Mouse (Mus musculus) testis, adult 2 months (tissue): Measurements from ENCODE around the gene Thbs3. TPM values are rescaled to one million over a fixed set of nuclear protein-coding genes. Genes with fewer than 3 reads are reported as not detected.

Experiments
- H3K27ac ChIP-seq: fragments of 200-500 bp; 2 replicates; pipeline ENCODE4 v1.5.1; 2012; ENCODE audit warnings: low read depth, low read length; ENCODE audit not compliant: control insufficient read depth, insufficient read depth
- H3K27me3 ChIP-seq: fragments of 200-500 bp; 2 replicates; pipeline ENCODE4 v1.6.1; 2012; ENCODE audit warnings: mild to moderate bottlenecking, low read length, moderate library complexity; ENCODE audit not compliant: control insufficient read depth, insufficient read depth
- H3K36me3 ChIP-seq: fragments of 200-500 bp; 2 replicates; pipeline ENCODE4 v1.6.1; 2012; ENCODE audit warnings: mild to moderate bottlenecking, low read length; ENCODE audit not compliant: control insufficient read depth, insufficient read depth
- H3K4me1 ChIP-seq: fragments of 200-500 bp; 2 replicates; pipeline ENCODE4 v1.6.1; 2012; ENCODE audit warnings: low read length; ENCODE audit not compliant: control insufficient read depth, insufficient read depth
- H3K4me3 ChIP-seq: fragments of 200-500 bp; 2 replicates; pipeline ENCODE4 v1.5.1; 2012; ENCODE audit warnings: low read depth, mild to moderate bottlenecking, low read length, moderate library complexity, mixed read lengths; ENCODE audit not compliant: control insufficient read depth
- CTCF ChIP-seq: fragments of 200-500 bp; IDR thresholded peaks from 2 replicates; pipeline ENCODE4 v1.5.1; 2012; ENCODE audit warnings: low read depth, mild to moderate bottlenecking, inconsistent platforms, low read length, moderate library complexity; ENCODE audit not compliant: control insufficient read depth, insufficient read depth, insufficient replicate concordance
- POLR2A ChIP-seq: fragments of 200-500 bp; IDR thresholded peaks from 2 replicates; pipeline ENCODE4 v1.6.1; 2012; ENCODE audit warnings: low read depth, mild to moderate bottlenecking, inconsistent platforms, low read length, moderate library complexity; ENCODE audit not compliant: control insufficient read depth
- polyA plus RNA-seq: library from polyadenylated mRNA; depleted of rRNA; stranded (reverse); fragments of >200 nt; gene quantifications from 2 replicates; pipeline ENCODE4 v1.2.3, GENCODE M21; 2012

Thbs3 gene
- polyA plus RNA-seq, 1 experiment: 73.2 TPM

DNA sequence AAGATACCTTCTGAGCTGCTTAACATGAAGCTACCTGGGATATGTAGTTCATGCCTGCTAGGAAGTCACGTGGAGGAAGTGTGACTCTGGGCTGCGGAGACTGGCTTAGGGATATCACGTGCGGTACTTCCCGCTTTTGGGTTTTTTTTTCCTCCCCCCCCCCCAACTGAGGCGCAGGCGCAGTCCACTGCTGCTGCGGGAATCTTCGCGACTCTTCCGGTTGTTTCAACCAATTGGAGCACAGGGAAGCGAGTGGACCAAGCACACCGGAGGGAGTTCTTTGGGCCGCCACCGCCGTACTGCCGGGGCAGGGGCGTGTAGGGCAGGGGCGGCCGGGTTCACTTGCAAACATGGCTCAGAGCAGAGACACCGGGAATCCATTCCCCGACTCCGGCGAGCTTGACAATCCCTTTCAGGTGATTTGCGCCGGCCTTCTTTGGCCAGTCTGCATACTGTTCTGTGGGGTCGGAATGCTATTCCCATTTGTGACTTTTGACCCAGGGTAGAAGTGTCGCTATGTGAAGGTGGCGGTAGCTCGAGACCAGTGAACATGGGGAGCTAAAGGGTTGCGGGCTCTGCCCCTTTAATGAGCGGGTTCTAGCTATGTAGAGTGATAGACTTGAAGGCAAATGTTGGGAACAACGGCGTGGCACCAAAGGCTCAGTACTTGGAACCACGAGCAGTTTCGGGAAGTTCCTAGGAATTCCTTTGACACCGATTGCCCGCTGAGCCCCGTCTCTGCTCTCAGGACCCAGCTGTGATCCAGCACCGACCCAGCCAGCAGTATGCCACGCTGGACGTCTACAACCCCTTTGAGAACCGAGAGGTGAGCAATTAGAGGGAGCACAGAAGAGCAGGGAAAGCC, 37.5 kb upstream of the Thbs3 start, which contains the start of gene Scamp3:
TSS of gene Scamp3 (plus strand) at position 232 of the 865 bp plus-strand sequence.
- Histone ChIP-seq H3K36me3 (peaks cover 4% of the 10 kb centered on the region; the same call in 1 of the 2 replicates), H3K27me3 (no peaks in the 10 kb centered on the region), H3K4me1 (peaks cover 7% of the 10 kb centered on the region; the same call in 1 of the 2 replicates), H3K4me3 (peak within 1 kb of the TSS; percentile 84), H3K27ac (peak within 1 kb of the TSS; percentile 69)
- TF ChIP-seq POLR2A (peak; percentile 40; the same call in 1 of the 2 replicates), CTCF (no peak)

DNA sequence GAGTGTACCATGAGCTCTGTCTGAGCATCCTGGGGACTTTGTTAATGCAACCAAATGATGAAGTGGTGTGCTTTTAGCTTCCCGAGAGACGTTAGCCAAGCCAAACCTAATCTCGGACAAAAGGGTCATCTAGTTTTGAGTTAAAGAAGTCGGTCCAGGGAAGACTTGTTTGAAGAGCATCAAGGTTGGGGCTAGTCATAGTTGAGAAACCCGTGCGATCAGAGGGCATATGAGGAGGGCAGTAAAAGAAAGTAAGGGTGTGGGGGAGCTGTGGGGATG, 36.9 kb upstream of the Thbs3 start:
- Histone ChIP-seq H3K27ac (no peak overlapping the region), H3K4me3 (peak overlapping the region; percentile 84), H3K27me3 (no peaks in the 10 kb centered on the region), H3K4me1 (peaks cover 11% of the 10 kb centered on the region), H3K36me3 (peaks cover 4% of the 10 kb centered on the region; the same call in 1 of the 2 replicates)
- no peak for TF ChIP-seq CTCF
- no peak for TF ChIP-seq POLR2A

DNA sequence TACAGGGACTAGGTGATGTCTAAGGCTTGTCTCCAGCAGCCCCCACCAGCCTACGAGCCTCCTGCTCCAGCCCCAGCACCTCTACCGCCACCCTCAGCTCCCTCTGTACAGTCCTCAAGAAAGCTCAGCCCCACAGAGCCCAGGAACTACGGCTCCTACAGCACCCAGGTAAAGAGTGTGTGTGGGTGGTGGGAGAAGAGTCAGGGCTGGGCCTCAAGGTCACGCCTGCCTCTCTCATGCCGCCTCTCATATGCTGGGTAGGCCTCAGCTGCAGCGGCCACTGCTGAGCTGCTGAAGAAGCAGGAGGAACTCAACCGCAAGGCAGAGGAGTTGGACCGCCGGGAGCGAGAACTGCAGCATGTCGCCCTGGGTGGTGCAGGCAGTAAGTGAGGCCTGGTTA, 35.9 kb upstream of the Thbs3 start:
- peaks cover 12% of the 10 kb centered on the region for H3K4me1 ChIP-seq
- H3K36me3 ChIP-seq: peaks cover 4% of the 10 kb centered on the region; the same call in 1 of the 2 replicates
- H3K4me3 ChIP-seq: no peak overlapping the region

DNA sequence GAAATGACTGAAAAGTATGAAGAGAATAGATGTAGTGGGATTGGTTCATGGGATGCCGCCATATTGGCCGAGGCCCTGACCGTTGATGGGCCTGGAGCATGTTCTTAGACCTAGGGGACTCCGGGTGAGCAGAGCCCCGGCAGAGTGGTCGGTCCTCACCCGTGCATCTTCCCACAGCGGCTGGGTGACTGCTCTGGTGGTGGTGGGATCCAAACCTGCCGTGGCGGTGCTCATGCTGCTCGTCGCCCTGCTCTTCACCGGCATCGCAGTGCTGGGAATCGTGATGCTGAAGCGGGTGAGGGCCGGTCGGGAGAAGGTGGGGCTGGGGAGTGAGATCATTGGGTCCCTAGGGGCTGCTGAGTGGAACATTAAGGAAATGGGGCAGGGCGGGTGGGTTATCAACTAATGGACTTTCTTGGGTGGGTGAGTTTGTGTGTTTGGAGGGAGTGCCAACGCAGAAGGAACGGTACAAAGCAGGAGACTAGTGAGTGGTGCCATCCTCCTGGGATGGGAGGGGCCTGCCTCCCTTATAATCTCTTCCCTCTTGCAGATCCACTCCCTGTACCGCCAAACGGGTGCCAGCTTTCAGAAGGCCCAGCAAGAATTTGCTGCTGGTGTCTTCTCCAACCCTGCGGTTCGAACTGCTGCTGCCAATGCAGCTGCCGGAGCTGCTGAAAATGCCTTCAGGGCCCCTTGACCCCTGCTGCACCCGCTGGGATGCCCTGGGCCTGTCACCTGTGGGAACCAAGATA, 33.1 kb upstream of the Thbs3 start:
- Histone ChIP-seq H3K4me3 (no peak overlapping the region), H3K27ac (no peak overlapping the region), H3K4me1 (peaks cover 16% of the 10 kb centered on the region), H3K36me3 (no peaks in the 10 kb centered on the region; the same call in 1 of the 2 replicates), H3K27me3 (no peaks in the 10 kb centered on the region)
- no peak for TF ChIP-seq CTCF
- TF ChIP-seq POLR2A: no peak

More for the DNA sequence above, 35.9 kb upstream of the Thbs3 start:
- TF ChIP-seq POLR2A: no peak
- no peak for TF ChIP-seq CTCF
- no peaks in the 10 kb centered on the region for H3K27me3 ChIP-seq
- no peak overlapping the region for H3K27ac ChIP-seq

DNA sequence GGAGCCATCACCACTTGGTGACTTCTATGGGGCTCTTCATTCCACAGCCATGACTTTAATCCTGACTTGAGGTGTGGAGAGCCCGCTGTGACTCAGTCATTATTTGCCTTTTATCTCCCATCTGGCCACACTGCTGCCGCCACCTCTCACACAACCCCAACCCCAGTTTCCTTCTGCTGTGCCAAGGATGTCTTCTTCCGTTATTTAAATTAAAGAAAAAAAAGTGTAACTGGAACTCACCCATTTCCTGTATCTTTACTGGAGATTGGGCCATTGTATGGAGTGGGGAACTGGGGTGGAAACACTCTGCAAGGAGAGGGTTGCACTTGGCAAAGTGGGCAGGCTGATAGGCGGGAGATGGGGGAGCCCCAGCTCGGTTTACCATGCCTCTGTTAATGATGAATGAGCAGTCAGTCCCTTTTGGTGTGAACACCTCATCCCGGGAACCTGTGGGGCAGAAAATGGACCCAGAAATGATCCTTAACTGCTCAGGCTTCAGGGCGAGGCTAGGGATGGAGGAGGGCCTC, 32.4 kb upstream of the Thbs3 start:
- Histone ChIP-seq H3K27me3 (no peaks in the 10 kb centered on the region), H3K36me3 (no peaks in the 10 kb centered on the region; the same call in 1 of the 2 replicates), H3K4me3 (no peak overlapping the region), H3K27ac (no peak overlapping the region), H3K4me1 (peaks cover 19% of the 10 kb centered on the region)
- TF ChIP-seq CTCF (no peak), POLR2A (no peak)

- Histone ChIP-seq H3K36me3 (no peaks in the 10 kb centered on the region; the same call in 1 of the 2 replicates), H3K4me1 (peaks cover 14% of the 10 kb centered on the region), H3K27ac (no peak within 1 kb of the TSS), H3K4me3 (peak within 1 kb of the TSS; percentile 78), H3K27me3 (no peaks in the 10 kb centered on the region)
- TF ChIP-seq CTCF: no peak
- TF ChIP-seq POLR2A: peak; percentile 55; the same call in 1 of the 2 replicates
These were observed 31.7 kb upstream of the Thbs3 start, which contains the start of gene Fam189b for GRCm38 (mm10) chr3:89183058-89183958. TSS of gene Fam189b (plus strand) at chr3:89183143.
